Mouse (Mus musculus): Measurements from ENCODE around the gene Chid1.

Chid1 gene

GRCm38 (mm10) chr7:141497600-141497999 lies 42.1 kb downstream of the Chid1 start:
- DNase-seq, result no peak

GRCm38 (mm10) chr7:141495940-141496339 lies 43.7 kb downstream of the Chid1 start:
- DNase-seq, result no peak

GRCm38 (mm10) chr7:141495379-141495778 lies 44.3 kb downstream of the Chid1 start:
- DNase-seq, result no peak

- DNase-seq, result no peak
These were observed 45.9 kb downstream of the Chid1 start for GRCm38 (mm10) chr7:141493729-141494128.

GRCm38 (mm10) chr7:141492738-141493137 lies 46.9 kb downstream of the Chid1 start:
- DNase-seq, result no peak

GRCm38 (mm10) chr7:141491151-141491550 lies 48.5 kb downstream of the Chid1 start:
- peak; percentile 40 for DNase-seq

DNA sequence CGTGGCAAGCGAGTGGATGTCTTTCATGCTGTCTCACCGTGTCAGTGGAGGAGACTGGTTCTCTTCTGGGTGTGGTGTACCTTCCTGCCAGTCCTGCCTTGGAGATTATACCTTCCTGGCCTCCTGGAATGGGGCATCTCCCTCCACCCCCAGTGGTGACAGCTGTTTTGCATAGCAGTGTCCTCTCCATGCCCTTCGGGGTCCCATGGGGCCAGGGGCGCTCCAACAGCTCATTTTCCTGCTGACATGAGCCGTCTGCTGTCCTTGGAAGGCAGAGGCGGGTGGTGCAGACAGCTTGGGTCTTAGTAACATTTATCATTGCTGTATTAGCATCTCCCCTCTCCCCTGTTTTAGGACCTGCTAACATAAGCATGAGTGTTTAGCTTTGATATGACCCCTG lies 52.5 kb downstream of the Chid1 start:
- DNase-seq, result no peak

DNA sequence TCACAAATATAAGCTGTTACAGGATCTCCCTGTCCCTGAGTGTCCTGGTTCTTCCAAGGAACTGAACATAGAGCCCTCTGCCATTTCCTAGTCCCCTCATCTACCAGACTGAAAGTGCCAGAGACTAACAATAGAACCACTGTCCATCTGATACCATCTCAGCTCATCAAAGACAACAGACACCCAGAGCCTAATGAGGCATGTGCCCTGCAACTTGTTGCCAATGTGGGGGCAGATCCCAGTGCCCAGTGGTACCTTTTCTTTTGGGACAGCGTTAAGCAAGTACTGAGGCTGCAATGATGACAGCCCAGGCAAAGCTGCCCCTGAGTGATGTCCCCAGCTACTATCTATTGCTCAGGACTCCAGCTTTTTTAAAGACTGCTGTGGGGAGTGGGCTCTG lies 53.4 kb downstream of the Chid1 start:
- DNase-seq, result no peak

- no peak for DNase-seq
These were observed 54.1 kb downstream of the Chid1 start for GRCm38 (mm10) chr7:141485606-141486005.

DNA sequence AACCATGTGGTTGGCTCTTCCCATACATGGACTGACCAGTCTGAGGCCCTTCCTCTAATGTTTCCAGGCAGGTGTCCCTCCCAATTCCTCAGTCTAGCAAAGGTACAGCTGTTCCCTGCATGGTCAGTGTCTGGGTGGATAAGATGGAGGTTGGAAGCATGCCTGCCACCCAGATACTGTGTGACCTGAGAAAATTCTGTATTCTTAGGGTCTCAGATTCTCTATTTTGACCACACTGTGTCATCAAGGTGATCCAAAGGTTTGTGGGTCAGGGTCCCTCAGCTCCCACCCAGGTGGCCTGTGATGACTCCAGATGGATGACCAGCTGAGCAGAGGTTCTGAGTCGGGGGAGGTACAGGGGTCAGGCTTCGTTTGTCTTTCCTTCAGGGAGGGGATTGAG lies 54.5 kb downstream of the Chid1 start:
- DNase-seq, result no peak

GRCm38 (mm10) chr7:141484186-141485120 lies 55.2 kb downstream of the Chid1 start:
- DNase-seq, result no peak

DNA sequence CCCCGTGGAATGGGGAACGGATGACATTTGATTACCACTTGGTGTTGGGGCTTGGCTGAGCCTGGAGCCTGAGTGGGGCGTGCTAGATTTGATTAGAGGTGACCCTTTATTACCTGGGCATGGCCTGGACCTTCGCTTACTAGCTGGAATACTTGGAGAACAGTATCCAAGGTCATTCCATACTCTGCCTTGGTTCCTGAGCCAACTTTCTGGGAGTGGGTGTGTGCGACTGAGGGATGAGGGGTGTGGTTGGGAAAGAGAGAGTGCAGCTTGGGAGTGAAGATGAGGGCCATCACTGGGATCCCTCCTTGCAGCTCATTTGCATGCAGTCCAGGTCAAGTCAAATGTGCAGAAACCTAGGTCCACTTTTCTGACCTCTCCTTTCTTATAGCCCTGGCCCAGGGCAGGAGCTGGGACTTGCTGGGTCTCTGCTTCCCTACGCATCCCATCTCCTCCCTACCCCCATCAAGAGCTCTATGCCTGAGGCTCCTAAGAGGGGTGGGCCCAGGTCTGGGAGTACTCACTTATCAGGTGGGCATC lies 56.5 kb downstream of the Chid1 start:
- DNase-seq, result no peak

- no peak for DNase-seq
These were observed 57.1 kb downstream of the Chid1 start for GRCm38 (mm10) chr7:141482531-141483024.

DNA sequence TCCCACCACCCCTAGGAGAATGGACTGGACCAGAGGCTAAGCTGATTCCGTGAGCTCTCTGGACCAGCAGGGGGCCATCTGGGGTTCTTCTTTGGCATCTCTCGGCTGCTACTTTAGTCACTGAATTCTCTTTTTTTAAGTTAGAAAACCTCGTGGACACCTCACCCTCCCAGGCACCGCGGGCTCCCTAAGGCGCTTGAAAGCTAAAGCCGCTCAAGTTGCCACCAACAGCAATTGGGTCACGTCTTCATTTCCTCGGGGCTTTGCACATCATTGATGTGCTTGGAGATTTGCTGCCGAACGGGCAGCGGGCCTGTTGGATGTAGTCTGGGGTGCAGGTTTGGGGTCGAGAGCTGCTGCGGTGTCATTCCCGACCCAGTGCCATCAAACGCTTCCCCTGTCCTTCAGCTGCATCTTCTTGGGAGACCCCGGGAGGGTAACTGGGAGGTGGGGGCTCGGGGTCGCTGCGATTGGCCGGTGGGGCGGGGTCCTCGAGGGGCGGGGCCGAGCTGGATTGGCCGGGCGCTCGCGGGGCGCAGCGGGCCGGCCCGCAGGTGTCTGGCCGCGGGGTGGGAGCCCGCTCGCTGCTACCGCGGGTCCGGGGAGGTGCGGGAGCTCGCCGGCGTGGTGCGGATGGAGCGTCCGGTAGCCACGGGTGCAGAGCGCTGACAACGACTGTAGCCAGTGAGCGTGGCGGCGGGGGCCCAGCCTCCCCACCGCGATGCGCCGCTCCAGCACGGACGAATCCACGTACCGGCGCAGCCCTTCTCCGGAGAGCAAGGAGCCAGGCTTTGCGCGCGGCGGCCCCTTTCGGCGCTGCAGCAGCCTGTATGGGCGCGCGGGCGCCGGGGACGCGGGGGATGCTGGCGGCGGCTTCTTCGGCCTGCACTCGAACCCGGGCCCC lies 57.9 kb downstream of the Chid1 start:
- DNase-seq, result peak; percentile 53

- DNase-seq, result peak; percentile 76
These were observed 58.7 kb downstream of the Chid1 start for GRCm38 (mm10) chr7:141480842-141481497.

- no peak for DNase-seq
These were observed 61.3 kb downstream of the Chid1 start for GRCm38 (mm10) chr7:141478270-141478748.

DNA sequence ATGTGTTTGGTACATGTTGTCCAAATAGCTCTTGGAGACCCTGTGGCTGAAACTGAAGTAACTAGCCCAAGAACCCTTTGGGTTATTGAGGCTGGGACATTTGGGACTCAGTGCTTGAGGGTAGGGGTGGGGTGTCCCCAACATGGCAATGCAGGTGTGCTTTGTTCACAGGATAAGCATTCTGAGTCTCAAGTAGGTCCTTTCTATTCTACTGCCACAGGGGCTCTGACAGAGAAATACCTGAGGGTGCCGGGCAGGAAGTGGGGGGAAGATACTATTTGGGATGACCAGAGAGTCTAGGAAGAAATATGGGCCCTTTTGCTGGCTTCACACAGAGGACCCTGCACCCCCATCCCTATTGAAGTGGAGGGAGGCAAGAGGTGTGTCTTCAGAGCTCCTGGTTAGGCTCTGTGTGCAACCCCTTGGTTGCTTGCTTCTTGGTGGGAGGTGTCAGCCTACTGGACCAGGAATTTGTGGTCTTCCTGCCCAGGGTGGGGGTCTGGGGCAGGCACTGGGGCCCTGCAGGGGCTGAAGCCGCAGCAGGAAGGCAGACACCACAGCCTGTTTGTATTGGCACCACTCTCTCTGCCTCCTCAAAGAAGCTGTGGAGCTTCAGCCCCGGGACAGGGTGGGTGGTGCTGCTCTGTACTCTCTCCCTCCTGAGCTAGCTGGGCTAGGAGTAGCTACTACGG lies 61.9 kb downstream of the Chid1 start:
- DNase-seq, result peak; percentile 18

GRCm38 (mm10) chr7:141476981-141477370 lies 62.7 kb downstream of the Chid1 start:
- no peak for DNase-seq

- DNase-seq, result peak; percentile 47
These were observed 63.3 kb downstream of the Chid1 start for GRCm38 (mm10) chr7:141476226-141476980.

DNA sequence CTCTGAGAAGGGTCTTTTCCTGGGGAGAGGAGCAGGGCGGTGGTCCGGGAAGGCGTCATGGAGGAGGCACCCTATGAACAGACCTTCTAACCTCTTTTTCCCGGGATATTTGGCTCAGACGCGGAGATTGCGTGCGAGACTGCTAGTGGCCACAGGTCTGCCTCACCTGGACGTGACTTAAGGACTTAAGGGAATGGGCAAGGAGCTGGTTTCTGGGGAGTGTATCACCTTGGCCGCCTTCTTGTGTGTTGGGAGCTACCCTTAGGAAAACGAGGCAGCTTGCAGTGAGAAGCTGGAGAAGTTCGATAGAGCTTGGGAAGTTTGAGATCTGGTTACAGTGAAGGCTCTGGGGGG lies 63.9 kb downstream of the Chid1 start:
- no peak for DNase-seq

Measured in thymus, postnatal 14 days (tissue).